Mouse (Mus musculus): ENCODE results near the gene Sdad1. TPM values are rescaled to one million over a fixed set of nuclear protein-coding genes. Genes with fewer than 3 reads are reported as not detected.
A peak's percentile ranks its signal among the peaks of the same experiment; 100 is the strongest.

The Sdad1 gene
- total and polyA plus RNA-seq, 2 experiments from 2014 or later = 33.2 to 38.7 TPM

GRCm38 (mm10) chr5:92240769-92241168 lies 69.5 kb downstream of the Sdad1 start:
- Histone ChIP-seq H3K4me3 (ENCODE audit: low read depth, low read length) (no peak overlapping the region), H3K4me1 (ENCODE audit: insufficient read depth, low read length) (no peaks in the 10 kb centered on the region), H3K36me3 (ENCODE audit: insufficient read depth, low read length) (no peaks in the 10 kb centered on the region), H3K9me3 (ENCODE audit: low read length) (no peaks in the 10 kb centered on the region), H3K4me2 (ENCODE audit: low read depth, low read length, poor library complexity, severe bottlenecking) (no peak overlapping the region), H3K9ac (replicated peaks; ENCODE audit: low read length, poor library complexity, severe bottlenecking) (no peak overlapping the region), H3K27me3 (ENCODE audit: insufficient read depth, low read length) (no peaks in the 10 kb centered on the region), H3K27ac (ENCODE audit: low read depth, low read length) (no peak overlapping the region)
- no peak for TF ChIP-seq CTCF (IDR thresholded peaks at IDR 0.05)
- ATAC-seq (ENCODE audit: low FRiP score) = no peak
- 91% methylated on average over 12 of the region's 12 CpGs for WGBS
- no peak for DNase-seq (ENCODE audit: low spot score)

- DNase-seq (ENCODE audit: low spot score) = peak; percentile 85
Measured at GRCm38 (mm10) chr5:92239333-92240232, 70.7 kb downstream of the Sdad1 start.

GRCm38 (mm10) chr5:92234939-92235557 lies 75.2 kb downstream of the Sdad1 start:
- TF ChIP-seq CTCF (IDR thresholded peaks at IDR 0.05) = no peak
- no peaks in the 10 kb centered on the region for H3K4me1 ChIP-seq (ENCODE audit: insufficient read depth, low read length)
- H3K4me3 ChIP-seq (ENCODE audit: low read depth, low read length) = no peak overlapping the region
- WGBS = 70% methylated on average over 5 of the region's 5 CpGs
- no peak for DNase-seq (ENCODE audit: low spot score)
- H3K9ac ChIP-seq (replicated peaks; ENCODE audit: low read length, poor library complexity, severe bottlenecking) = no peak overlapping the region
- H3K36me3 ChIP-seq (ENCODE audit: insufficient read depth, low read length) = no peaks in the 10 kb centered on the region
- H3K27ac ChIP-seq (ENCODE audit: low read depth, low read length) = no peak overlapping the region
- no peak for ATAC-seq (ENCODE audit: low FRiP score)
- no peak overlapping the region for H3K4me2 ChIP-seq (ENCODE audit: low read depth, low read length, poor library complexity, severe bottlenecking)
- H3K27me3 ChIP-seq (ENCODE audit: insufficient read depth, low read length) = no peaks in the 10 kb centered on the region
- no peaks in the 10 kb centered on the region for H3K9me3 ChIP-seq (ENCODE audit: low read length)

More at GRCm38 (mm10) chr5:92239333-92240232, 70.7 kb downstream of the Sdad1 start:
- H3K27ac ChIP-seq (ENCODE audit: low read depth, low read length) = no peak overlapping the region
- H3K9me3 ChIP-seq (ENCODE audit: low read length) = no peaks in the 10 kb centered on the region
- no peaks in the 10 kb centered on the region for H3K4me1 ChIP-seq (ENCODE audit: insufficient read depth, low read length)
- peak; percentile 73 for ATAC-seq (ENCODE audit: low FRiP score)
- no peaks in the 10 kb centered on the region for H3K36me3 ChIP-seq (ENCODE audit: insufficient read depth, low read length)
- no peaks in the 10 kb centered on the region for H3K27me3 ChIP-seq (ENCODE audit: insufficient read depth, low read length)
- no peak overlapping the region for H3K9ac ChIP-seq (replicated peaks; ENCODE audit: low read length, poor library complexity, severe bottlenecking)
- H3K4me3 ChIP-seq (ENCODE audit: low read depth, low read length) = no peak overlapping the region
- H3K4me2 ChIP-seq (ENCODE audit: low read depth, low read length, poor library complexity, severe bottlenecking) = 0 out of 2 replicates have a peak overlapping the region, but pooled peaks have one; percentile 10
- TF ChIP-seq CTCF (IDR thresholded peaks at IDR 0.05) = peak; percentile 90
- WGBS = 42% methylated on average over 29 of the region's 29 CpGs

Other genes with a start within 250 kb of the Sdad1 start
- 167 and 221 TPM in 2 replicates for gene G3bp2, start 226.8 kb downstream of the Sdad1 start, total RNA-seq (2014; rRNA removed)
- gene G3bp2, start 226.8 kb downstream of the Sdad1 start, polyA plus RNA-seq (2015; fragmentation: Nextera tagmentation; extraction: Ambion mirVana) = 280 and 303 TPM in 2 replicates
- 22.4 and 23.6 TPM in 2 replicates for gene Uso1, start 172.5 kb downstream of the Sdad1 start, total RNA-seq (2014; rRNA removed)
- 25.9 and 27.0 TPM in 2 replicates for gene Uso1, start 172.5 kb downstream of the Sdad1 start, polyA plus RNA-seq (2015; fragmentation: Nextera tagmentation; extraction: Ambion mirVana)
- not detected in 2 replicates for gene U90926, start 95.1 kb downstream of the Sdad1 start, total RNA-seq (2014; rRNA removed)
- gene U90926, start 95.1 kb downstream of the Sdad1 start, polyA plus RNA-seq (2015; fragmentation: Nextera tagmentation; extraction: Ambion mirVana) = not detected in 2 replicates
- 0.60 and 2.3 TPM in 2 replicates for gene Ppef2, start 54.2 kb downstream of the Sdad1 start, total RNA-seq (2014; rRNA removed)
- 0.47 and 0.66 TPM in 2 replicates for gene Ppef2, start 54.2 kb downstream of the Sdad1 start, polyA plus RNA-seq (2015; fragmentation: Nextera tagmentation; extraction: Ambion mirVana)
- 23.5 and 28.7 TPM in 2 replicates for gene Naaa, start 32.3 kb downstream of the Sdad1 start, total RNA-seq (2014; rRNA removed)
- gene Naaa, start 32.3 kb downstream of the Sdad1 start, polyA plus RNA-seq (2015; fragmentation: Nextera tagmentation; extraction: Ambion mirVana) = 20.0 and 23.1 TPM in 2 replicates
- not detected in 2 replicates for gene Cxcl9, start 17.6 kb upstream of the Sdad1 start, total RNA-seq (2014; rRNA removed)
- gene Cxcl9, start 17.6 kb upstream of the Sdad1 start, polyA plus RNA-seq (2015; fragmentation: Nextera tagmentation; extraction: Ambion mirVana) = not detected in 2 replicates
- gene Art3, start 21.3 kb upstream of the Sdad1 start, total RNA-seq (2014; rRNA removed) = 4.2 and 4.7 TPM in 2 replicates
- gene Art3, start 21.3 kb upstream of the Sdad1 start, polyA plus RNA-seq (2015; fragmentation: Nextera tagmentation; extraction: Ambion mirVana) = 5.5 and 7.1 TPM in 2 replicates
- not detected in 2 replicates for gene Cxcl10, start 38.4 kb upstream of the Sdad1 start, total RNA-seq (2014; rRNA removed)
- 0.28 TPM in 1 of 2 replicates, not detected in the other for gene Cxcl10, start 38.4 kb upstream of the Sdad1 start, polyA plus RNA-seq (2015; fragmentation: Nextera tagmentation; extraction: Ambion mirVana)
- gene Nup54, start 124.7 kb upstream of the Sdad1 start, total RNA-seq (2014; rRNA removed) = 91.8 and 145 TPM in 2 replicates
- 52.1 and 52.6 TPM in 2 replicates for gene Nup54, start 124.7 kb upstream of the Sdad1 start, polyA plus RNA-seq (2015; fragmentation: Nextera tagmentation; extraction: Ambion mirVana)
- gene Scarb2, start 196.4 kb upstream of the Sdad1 start, total RNA-seq (2014; rRNA removed) = 139 and 160 TPM in 2 replicates
- 23.8 and 25.3 TPM in 2 replicates for gene Scarb2, start 196.4 kb upstream of the Sdad1 start, polyA plus RNA-seq (2015; fragmentation: Nextera tagmentation; extraction: Ambion mirVana)
- 1.2 and 1.9 TPM in 2 replicates for gene Fam47e, start 244.6 kb upstream of the Sdad1 start, total RNA-seq (2014; rRNA removed)
- 1.5 and 1.7 TPM in 2 replicates for gene Fam47e, start 244.6 kb upstream of the Sdad1 start, polyA plus RNA-seq (2015; fragmentation: Nextera tagmentation; extraction: Ambion mirVana)

Data from midbrain, postnatal 0 days (tissue).